Mouse (Mus musculus): Measurements from ENCODE around the gene Cdc27.

DNA sequence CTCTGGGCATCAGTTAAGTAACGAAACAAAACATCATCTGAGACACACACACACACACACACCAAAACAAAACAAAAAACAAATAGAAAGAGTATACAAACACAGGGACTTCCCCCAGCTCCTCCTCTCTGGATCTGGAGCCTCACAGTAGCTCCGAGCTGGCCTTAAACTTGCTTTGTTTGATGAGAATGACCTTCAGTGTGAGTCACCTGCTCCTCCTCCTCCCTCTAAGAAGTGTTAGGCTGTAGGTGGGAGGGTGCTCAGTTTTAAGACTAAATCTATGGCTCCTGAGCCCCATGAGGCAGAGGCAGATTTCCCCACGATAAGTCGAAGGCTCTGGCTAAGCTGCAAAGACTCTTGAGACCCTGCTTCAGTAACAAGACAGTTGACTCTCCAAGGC, 38.0 kb downstream of the Cdc27 start:
- no peak for TF ChIP-seq CTCF (IDR thresholded peaks at IDR 0.05; ENCODE audit: control insufficient read depth, insufficient read depth, low read length)
- TF ChIP-seq POLR2A (IDR thresholded peaks at IDR 0.05; ENCODE audit: borderline replicate concordance, control insufficient read depth, low read depth, low read length) = no peak
